Mouse (Mus musculus): ENCODE results near the gene Ank3. TPM values are rescaled to one million over a fixed set of nuclear protein-coding genes. Genes with fewer than 3 reads are reported as not detected.

Gene Ank3
- polyA plus RNA-seq, 2 experiments = 3.1 to 5.3 TPM

DNA sequence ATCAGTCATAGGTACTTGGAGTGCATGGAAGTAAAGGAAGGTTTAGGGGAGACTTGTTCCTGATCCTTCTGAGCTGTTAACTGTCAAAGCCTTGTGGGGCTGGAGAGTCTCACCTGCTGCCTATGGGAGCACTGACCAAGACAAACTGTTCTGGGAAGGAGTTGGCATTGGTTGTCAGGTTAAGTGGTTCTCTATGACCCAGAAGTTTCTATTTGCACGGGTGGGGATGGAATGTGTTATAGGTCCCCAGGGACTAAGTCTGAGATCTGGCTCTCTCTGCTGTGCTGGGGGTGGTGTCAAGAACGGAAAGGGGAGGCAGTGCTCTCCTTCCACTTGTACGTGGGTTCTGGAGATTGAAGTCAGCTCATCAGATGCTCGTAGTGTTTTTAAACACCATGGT, 6.9 kb downstream of the Ank3 start:
- Histone ChIP-seq H3K9me3 (ENCODE audit: control insufficient read depth, low read length) (no peaks in the 10 kb centered on the region), H3K4me2 (ENCODE audit: low read depth) (no peak overlapping the region), H3K4me1 (replicated peaks; ENCODE audit: control insufficient read depth in 2 of 2, insufficient read depth in 2 of 2, low read length in 1 of 2) (no peaks in the 10 kb centered on the region), H3K9ac (replicated peaks) (no peak overlapping the region), H3K27ac (no peak overlapping the region), H3K4me3 (ENCODE audit: insufficient read depth in 1 of 2, low read depth in 2 of 2, low read length in 2 of 2) (no peak overlapping the region), H3K36me3 (replicated peaks; ENCODE audit: control insufficient read depth, insufficient read depth, low read depth) (no peaks in the 10 kb centered on the region), H3K27me3 (ENCODE audit: control insufficient read depth, insufficient read depth, low read length) (peaks cover 4% of the 10 kb centered on the region)
- WGBS (ENCODE audit: insufficient replicate concordance) = 52% methylated on average over 4 of the region's 4 CpGs
- no peak for TF ChIP-seq EP300 (IDR thresholded peaks at IDR 0.05; ENCODE audit: low read depth)
- no peak for TF ChIP-seq CTCF (IDR thresholded peaks at IDR 0.05; ENCODE audit: low read depth)
- ATAC-seq (ENCODE audit: insufficient read depth) = no peak
- DNase-seq (ENCODE audit: low read depth in 3 of 3, low spot score in 3 of 3) = no peak

GRCm38 (mm10) chr10:69414888-69415287, 16.3 kb downstream of the Ank3 start:
- Histone ChIP-seq H3K4me1 (replicated peaks; ENCODE audit: control insufficient read depth in 2 of 2, insufficient read depth in 2 of 2, low read length in 1 of 2) (no peaks in the 10 kb centered on the region), H3K36me3 (replicated peaks; ENCODE audit: control insufficient read depth, insufficient read depth, low read depth) (no peaks in the 10 kb centered on the region), H3K27ac (no peak overlapping the region), H3K4me2 (ENCODE audit: low read depth) (no peak overlapping the region), H3K9me3 (ENCODE audit: control insufficient read depth, low read length) (no peaks in the 10 kb centered on the region), H3K9ac (replicated peaks) (no peak overlapping the region), H3K27me3 (ENCODE audit: control insufficient read depth, insufficient read depth, low read length) (no peaks in the 10 kb centered on the region), H3K4me3 (ENCODE audit: insufficient read depth in 1 of 2, low read depth in 2 of 2, low read length in 2 of 2) (no peak overlapping the region)
- ATAC-seq (ENCODE audit: insufficient read depth) = no peak
- 38% methylated on average over 12 of the region's 12 CpGs for WGBS (ENCODE audit: insufficient replicate concordance)
- no peak for TF ChIP-seq EP300 (IDR thresholded peaks at IDR 0.05; ENCODE audit: low read depth)
- TF ChIP-seq CTCF (IDR thresholded peaks at IDR 0.05; ENCODE audit: low read depth) = no peak
- no peak for DNase-seq (ENCODE audit: low read depth in 3 of 3, low spot score in 3 of 3)

DNA sequence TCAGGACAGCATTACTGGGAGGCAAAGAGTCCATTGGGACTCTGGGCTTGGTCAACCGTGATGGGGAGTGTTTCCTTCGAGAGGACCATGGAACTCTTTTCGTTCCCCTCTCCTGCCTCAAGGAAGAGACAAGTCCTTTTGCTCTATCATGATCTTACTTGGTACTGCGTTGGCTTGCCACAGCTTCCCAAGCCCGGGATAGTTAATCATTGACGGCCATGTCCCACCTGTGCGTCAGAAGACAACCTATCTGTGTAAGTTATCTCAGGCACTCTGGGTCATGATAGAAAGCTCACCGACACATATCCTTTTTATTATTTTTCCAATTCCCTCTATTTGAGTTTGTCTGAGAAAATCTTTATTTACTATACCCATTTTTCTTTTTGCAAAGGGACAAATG, 20.1 kb downstream of the Ank3 start:
- DNase-seq (ENCODE audit: low read depth in 3 of 3, low spot score in 3 of 3) = no peak
- H3K4me3 ChIP-seq (ENCODE audit: insufficient read depth in 1 of 2, low read depth in 2 of 2, low read length in 2 of 2) = no peak overlapping the region
- 49% methylated on average over 8 of the region's 8 CpGs for WGBS (ENCODE audit: insufficient replicate concordance)
- no peaks in the 10 kb centered on the region for H3K36me3 ChIP-seq (replicated peaks; ENCODE audit: control insufficient read depth, insufficient read depth, low read depth)
- ATAC-seq (ENCODE audit: insufficient read depth) = no peak
- no peaks in the 10 kb centered on the region for H3K9me3 ChIP-seq (ENCODE audit: control insufficient read depth, low read length)
- no peaks in the 10 kb centered on the region for H3K27me3 ChIP-seq (ENCODE audit: control insufficient read depth, insufficient read depth, low read length)
- H3K27ac ChIP-seq = no peak overlapping the region
- no peak overlapping the region for H3K9ac ChIP-seq (replicated peaks)
- TF ChIP-seq CTCF (IDR thresholded peaks at IDR 0.05; ENCODE audit: low read depth) (no peak), EP300 (IDR thresholded peaks at IDR 0.05; ENCODE audit: low read depth) (no peak)
- H3K4me1 ChIP-seq (replicated peaks; ENCODE audit: control insufficient read depth in 2 of 2, insufficient read depth in 2 of 2, low read length in 1 of 2) = no peaks in the 10 kb centered on the region
- no peak overlapping the region for H3K4me2 ChIP-seq (ENCODE audit: low read depth)

- TF ChIP-seq CTCF (IDR thresholded peaks at IDR 0.05; ENCODE audit: low read depth) = no peak
- no peak for TF ChIP-seq EP300 (IDR thresholded peaks at IDR 0.05; ENCODE audit: low read depth)
- Histone ChIP-seq H3K9me3 (ENCODE audit: control insufficient read depth, low read length) (no peaks in the 10 kb centered on the region), H3K4me2 (ENCODE audit: low read depth) (no peak overlapping the region), H3K9ac (replicated peaks) (no peak overlapping the region), H3K4me3 (ENCODE audit: insufficient read depth in 1 of 2, low read depth in 2 of 2, low read length in 2 of 2) (no peak overlapping the region), H3K27me3 (ENCODE audit: control insufficient read depth, insufficient read depth, low read length) (no peaks in the 10 kb centered on the region), H3K36me3 (replicated peaks; ENCODE audit: control insufficient read depth, insufficient read depth, low read depth) (no peaks in the 10 kb centered on the region), H3K4me1 (replicated peaks; ENCODE audit: control insufficient read depth in 2 of 2, insufficient read depth in 2 of 2, low read length in 1 of 2) (no peaks in the 10 kb centered on the region), H3K27ac (no peak overlapping the region)
- ATAC-seq (ENCODE audit: insufficient read depth) (no peak), DNase-seq (ENCODE audit: low read depth in 3 of 3, low spot score in 3 of 3) (no peak)
- 51% methylated on average over 6 of the region's 6 CpGs for WGBS (ENCODE audit: insufficient replicate concordance)
Observed at GRCm38 (mm10) chr10:69420306-69420705, 21.7 kb downstream of the Ank3 start.

DNA sequence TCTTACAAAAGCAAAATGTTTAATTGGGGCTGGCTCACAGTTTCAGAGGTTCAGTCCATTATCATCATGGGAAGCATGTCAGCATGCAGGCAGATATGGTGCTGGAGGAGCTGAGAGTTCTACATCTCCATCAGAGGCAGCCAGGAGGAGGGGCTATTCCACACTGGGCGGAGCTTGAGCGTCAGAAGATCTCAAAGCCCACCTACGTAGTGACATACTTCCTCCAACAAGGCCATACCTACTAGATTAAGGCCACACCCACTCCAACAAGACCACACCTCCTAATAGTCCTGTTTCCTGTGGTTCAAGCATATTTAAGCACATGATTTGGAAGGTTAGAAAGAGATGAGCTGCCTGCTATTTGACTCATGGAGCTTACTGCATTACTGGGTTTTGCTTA, 25.5 kb downstream of the Ank3 start:
- Histone ChIP-seq H3K9ac (replicated peaks) (no peak overlapping the region), H3K36me3 (replicated peaks; ENCODE audit: control insufficient read depth, insufficient read depth, low read depth) (no peaks in the 10 kb centered on the region), H3K4me1 (replicated peaks; ENCODE audit: control insufficient read depth in 2 of 2, insufficient read depth in 2 of 2, low read length in 1 of 2) (no peaks in the 10 kb centered on the region), H3K4me3 (ENCODE audit: insufficient read depth in 1 of 2, low read depth in 2 of 2, low read length in 2 of 2) (no peak overlapping the region), H3K27ac (no peak overlapping the region), H3K9me3 (ENCODE audit: control insufficient read depth, low read length) (no peaks in the 10 kb centered on the region), H3K27me3 (ENCODE audit: control insufficient read depth, insufficient read depth, low read length) (no peaks in the 10 kb centered on the region), H3K4me2 (ENCODE audit: low read depth) (no peak overlapping the region)
- no peak for DNase-seq (ENCODE audit: low read depth in 3 of 3, low spot score in 3 of 3)
- no peak for ATAC-seq (ENCODE audit: insufficient read depth)
- TF ChIP-seq CTCF (IDR thresholded peaks at IDR 0.05; ENCODE audit: low read depth) (no peak), EP300 (IDR thresholded peaks at IDR 0.05; ENCODE audit: low read depth) (no peak)
- 48% methylated on average over 3 of the region's 3 CpGs for WGBS (ENCODE audit: insufficient replicate concordance)
